Mouse (Mus musculus): ENCODE results near the gene Lrrtm4.

Lrrtm4 gene

GRCm38 (mm10) chr6:80331751-80332150, 313.1 kb downstream of the Lrrtm4 start:
- DNase-seq, result no peak

GRCm38 (mm10) chr6:80352307-80352706, 333.6 kb downstream of the Lrrtm4 start:
- DNase-seq, result no peak

GRCm38 (mm10) chr6:80357092-80357491, 338.4 kb downstream of the Lrrtm4 start:
- DNase-seq, result no peak

- no peak for DNase-seq
Measured at GRCm38 (mm10) chr6:80363593-80363992, 344.9 kb downstream of the Lrrtm4 start.

- no peak for DNase-seq
Measured at GRCm38 (mm10) chr6:80366532-80366931, 347.9 kb downstream of the Lrrtm4 start.

- no peak for DNase-seq
Measured at GRCm38 (mm10) chr6:80389571-80389970, 370.9 kb downstream of the Lrrtm4 start.

GRCm38 (mm10) chr6:80406757-80407156, 388.1 kb downstream of the Lrrtm4 start:
- no peak for DNase-seq

GRCm38 (mm10) chr6:80440135-80440534, 421.5 kb downstream of the Lrrtm4 start:
- no peak for DNase-seq

GRCm38 (mm10) chr6:80470546-80470945, 451.9 kb downstream of the Lrrtm4 start:
- no peak for DNase-seq

- no peak for DNase-seq
Measured at GRCm38 (mm10) chr6:80476153-80476552, 457.5 kb downstream of the Lrrtm4 start.

- DNase-seq, result no peak
Measured at GRCm38 (mm10) chr6:80545017-80545416, 526.3 kb downstream of the Lrrtm4 start.

- no peak for DNase-seq
Measured at GRCm38 (mm10) chr6:80549907-80550306, 531.2 kb downstream of the Lrrtm4 start.

- no peak for DNase-seq
Measured at GRCm38 (mm10) chr6:80553398-80553797, 534.7 kb downstream of the Lrrtm4 start.

- DNase-seq, result no peak
Measured at GRCm38 (mm10) chr6:80554991-80555390, 536.3 kb downstream of the Lrrtm4 start.

- no peak for DNase-seq
Measured at GRCm38 (mm10) chr6:80577227-80577626, 558.5 kb downstream of the Lrrtm4 start.

- DNase-seq, result no peak
Measured at GRCm38 (mm10) chr6:80582225-80582624, 563.5 kb downstream of the Lrrtm4 start.

GRCm38 (mm10) chr6:80589776-80590175, 571.1 kb downstream of the Lrrtm4 start:
- no peak for DNase-seq

GRCm38 (mm10) chr6:80619508-80619907, 600.8 kb downstream of the Lrrtm4 start:
- no peak for DNase-seq

GRCm38 (mm10) chr6:80622676-80623334, 604.1 kb downstream of the Lrrtm4 start:
- no peak for DNase-seq

GRCm38 (mm10) chr6:80625509-80625908, 606.8 kb downstream of the Lrrtm4 start:
- no peak for DNase-seq

GRCm38 (mm10) chr6:80662729-80663128, 644.1 kb downstream of the Lrrtm4 start:
- no peak for DNase-seq

GRCm38 (mm10) chr6:80664039-80664438, 645.4 kb downstream of the Lrrtm4 start:
- no peak for DNase-seq

GRCm38 (mm10) chr6:80704183-80704582, 685.5 kb downstream of the Lrrtm4 start:
- no peak for DNase-seq

GRCm38 (mm10) chr6:80720468-80720867, 701.8 kb downstream of the Lrrtm4 start:
- no peak for DNase-seq

- no peak for DNase-seq
Measured at GRCm38 (mm10) chr6:80733416-80733815, 714.7 kb downstream of the Lrrtm4 start.

Measured in lung, adult 18-20 months (tissue).